ENCODE assay signal across 10 mouse cellular contexts in the genomic region with DNA sequence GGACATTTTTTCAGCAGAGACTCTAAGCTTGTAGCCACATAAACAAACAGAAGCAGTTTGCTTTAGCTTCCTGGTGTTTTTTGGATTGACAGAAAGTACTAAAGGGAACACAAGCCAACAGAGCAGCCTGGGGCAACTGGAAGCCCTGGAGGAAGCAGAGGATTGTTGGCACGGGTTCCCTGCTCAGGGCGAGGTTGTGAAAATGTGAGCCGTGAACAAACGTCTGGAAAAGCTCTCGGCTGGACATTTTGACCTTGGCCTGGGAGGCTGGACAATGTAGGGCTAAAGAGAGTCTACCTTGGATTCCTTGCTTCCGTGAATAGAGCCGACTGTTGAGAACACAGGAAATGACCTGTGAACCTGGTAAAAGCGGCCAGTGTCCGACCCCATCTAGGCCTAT.
DNase-seq lines count a peak whose midpoint lies in the region; ATAC-seq and TF ChIP-seq lines count a peak whose summit lies in the region.
"Had no signal": no experiment of that assay in that cellular context is flagged by ENCODE, and none has a peak within 500 bp of the region (broad histone marks: within the 10 kb centered on the region; RNA-seq: fewer than 3 reads in every experiment).

No protein-coding gene starts in this region.

- WGBS in heart, embryonic 15.5 days: 39% methylated on average over 9 of the region's 9 CpGs
- WGBS in heart, embryonic 11.5 days (ENCODE audit: insufficient replicate concordance): 58% methylated on average over 9 of the region's 9 CpGs
- WGBS in lung, adult 2 months: 31% methylated on average over 9 of the region's 9 CpGs

- no peaks in the 10 kb centered on the region for H3K27me3 ChIP-seq in heart, embryonic 15.5 days
- H3K27me3 ChIP-seq in heart, embryonic 11.5 days (ENCODE audit: control insufficient read depth, insufficient read depth, low read length): no peaks in the 10 kb centered on the region
- H3K27me3 ChIP-seq: forebrain, embryonic 12.5 days had no signal

- H3K36me3 ChIP-seq in heart, embryonic 15.5 days: no peaks in the 10 kb centered on the region
- no peaks in the 10 kb centered on the region for H3K36me3 ChIP-seq in heart, embryonic 11.5 days (ENCODE audit: control insufficient read depth, insufficient read depth, low read length)
- H3K36me3 ChIP-seq: forebrain, embryonic 12.5 days had no signal

- TF ChIP-seq POLR2A in lung, adult 2 months (IDR thresholded peaks at IDR 0.05; ENCODE audit: borderline replicate concordance, extremely low read depth, low read depth, low read length): no peak

- peaks cover 4% of the 10 kb centered on the region; the same call in 1 of the 2 replicates for H3K4me1 ChIP-seq in heart, embryonic 15.5 days (replicated peaks)
- no peaks in the 10 kb centered on the region for H3K4me1 ChIP-seq in heart, embryonic 11.5 days (ENCODE audit: control insufficient read depth, insufficient read depth, low read length)
- H3K4me1 ChIP-seq in lung, adult 2 months (ENCODE audit: control insufficient read depth, insufficient read depth, low read length): no peaks in the 10 kb centered on the region; the same call in 1 of the 2 replicates
- H3K4me1 ChIP-seq: forebrain, embryonic 12.5 days had no signal

- no peak for TF ChIP-seq CTCF in lung, adult 2 months (IDR thresholded peaks at IDR 0.05; ENCODE audit: insufficient read depth, low read length)

- H3K4me2 ChIP-seq in heart, embryonic 15.5 days: no peak overlapping the region
- no peak overlapping the region for H3K4me2 ChIP-seq in heart, embryonic 11.5 days
- H3K4me2 ChIP-seq: forebrain, embryonic 12.5 days had no signal

- DNase-seq in NIH3T3 (ENCODE audit: low read depth): peak; percentile 24
- peak; percentile 28 for DNase-seq in adrenal gland, postnatal 14 days
- peak; percentile 9 for DNase-seq in lung, adult 2 months
- DNase-seq in frontal cortex, postnatal 25 days (ENCODE audit: low spot score in 2 of 2): no peak
- DNase-seq in gastrocnemius, postnatal 14 days: no peak

- intact Hi-C loops in gastrocnemius, postnatal 14 days (cut with DNase I; ENCODE audit: low total_unique reads): no loop called here

- H3K9ac ChIP-seq in heart, embryonic 15.5 days: no peak overlapping the region
- H3K9ac ChIP-seq in heart, embryonic 11.5 days (ENCODE audit: low read depth, low read length): no peak overlapping the region
- H3K9ac ChIP-seq: forebrain, embryonic 12.5 days had no signal

- no peaks in the 10 kb centered on the region for H3K9me3 ChIP-seq in heart, embryonic 15.5 days (replicated peaks)
- no peaks in the 10 kb centered on the region for H3K9me3 ChIP-seq in heart, embryonic 11.5 days (replicated peaks; ENCODE audit: control insufficient read depth, low read length)
- H3K9me3 ChIP-seq: forebrain, embryonic 12.5 days had no signal

- 0 out of 2 replicates have a peak, but pooled peaks have one; percentile 18 for ATAC-seq in heart, embryonic 15.5 days (replicated peaks; ENCODE audit: insufficient number of reproducible peaks, insufficient read depth, low FRiP score, low read depth)
- no peak for ATAC-seq in heart, embryonic 11.5 days (replicated peaks; ENCODE audit: insufficient number of reproducible peaks, low FRiP score, low TSS enrichment)

- H3K27ac ChIP-seq in heart, embryonic 15.5 days: no peak overlapping the region
- H3K27ac ChIP-seq in heart, embryonic 11.5 days (ENCODE audit: low read depth, low read length): no peak overlapping the region
- H3K27ac ChIP-seq: forebrain, embryonic 12.5 days; macrophage had no signal

- H3K4me3 ChIP-seq in heart, embryonic 15.5 days: no peak overlapping the region
- no peak overlapping the region for H3K4me3 ChIP-seq in heart, embryonic 11.5 days (ENCODE audit: low read depth, low read length)
- no peak overlapping the region for H3K4me3 ChIP-seq in lung, adult 2 months (replicated peaks; ENCODE audit: extremely low read depth, low read depth, low read length)
- H3K4me3 ChIP-seq: forebrain, embryonic 12.5 days; myocyte had no signal

Comparison
In these comparisons a context has a peak if more than half of its experiments do, and no peak if none do; other contexts are left out.
1. DNase-seq: peak in NIH3T3 (single experiment), adrenal gland, postnatal 14 days (single experiment) and lung, adult 2 months (single experiment); none in frontal cortex, postnatal 25 days (0 of 2) and gastrocnemius, postnatal 14 days (single experiment).